Mouse (Mus musculus) lung, adult 2 months (tissue): ENCODE results near the gene Prelp.

Experiments used
- CTCF ChIP-seq: fragments of 200-500 bp; IDR thresholded peaks from 2 replicates; pipeline ENCODE4 v1.5.1; 2011; ENCODE audit warnings: mild to moderate bottlenecking, low read length, control low read depth; ENCODE audit not compliant: insufficient read depth
- POLR2A ChIP-seq: fragments of 200-500 bp; IDR thresholded peaks from 2 replicates; pipeline ENCODE4 v1.6.1; 2011; ENCODE audit warnings: low read depth, mild to moderate bottlenecking, control low read depth, low read length, borderline replicate concordance; ENCODE audit errors: extremely low read depth

DNA sequence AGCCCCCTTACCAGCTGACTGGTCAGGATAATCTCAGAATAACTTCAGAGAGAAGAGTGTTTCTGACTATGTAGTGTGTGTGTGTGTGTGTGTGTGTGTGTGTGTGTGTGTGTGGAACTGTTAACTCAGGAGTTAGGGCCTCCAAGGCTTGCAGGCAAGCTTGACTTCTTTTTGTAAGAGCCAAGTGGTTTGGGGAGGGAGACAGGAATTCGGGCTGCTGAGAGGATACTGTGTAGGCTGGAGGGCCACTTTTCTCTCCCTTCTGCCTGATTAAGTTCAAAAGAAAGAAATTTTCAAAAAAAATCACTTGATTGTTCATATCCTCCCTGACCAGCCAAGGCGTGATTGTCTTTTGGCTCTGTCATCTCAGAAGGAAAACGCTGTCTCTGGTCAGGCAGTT is 813 bp downstream of the Prelp start:
- TF ChIP-seq POLR2A (no peak), CTCF (no peak)
